Mouse (Mus musculus): ENCODE measurements around the gene Tmc6. TPM values are rescaled to one million over a fixed set of nuclear protein-coding genes. Genes with fewer than 3 reads are reported as not detected.
A peak's percentile ranks its signal among the peaks of the same experiment; 100 is the strongest.

Tmc6 gene
- total and polyA plus RNA-seq, 3 experiments = 16.8 to 28.4 (median 26.8) TPM

DNA sequence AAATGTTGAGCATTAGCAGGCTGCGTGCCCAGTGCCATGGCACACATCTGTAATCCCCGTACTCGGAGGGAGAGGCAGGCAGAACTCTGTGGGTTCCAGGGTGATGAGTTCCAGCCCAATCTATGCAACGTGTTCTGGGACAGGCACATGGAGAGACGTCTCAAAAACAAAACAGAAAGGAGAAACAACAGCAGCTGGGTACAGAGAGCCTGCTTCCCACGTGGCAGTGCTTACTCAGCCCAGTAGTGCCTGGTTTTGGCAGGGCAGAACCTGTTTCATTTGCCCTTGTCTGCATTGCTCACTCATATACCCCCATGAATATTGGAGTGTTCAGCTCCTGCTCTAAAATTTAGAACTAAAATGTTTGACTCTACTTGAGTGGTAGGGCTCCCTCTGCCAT lies 30.5 kb downstream of the Tmc6 start:
- in situ Hi-C loops (cut with MboI; ENCODE audit: low pct_ligation_motif_present, low pct_unique_long_range_greater_than_20kb, low sequenced_read_pairs) = no loop called here
- H3K4me3 ChIP-seq (replicated peaks in 1 of 3; ENCODE audit: low read depth in 2 of 3, low read length in 2 of 3, poor library complexity in 1 of 3) = peak overlapping the region in 2 of 3 experiments; percentile 1 to 9
- dilution Hi-C loops (cut with MboI; ENCODE audit: extremely low pct_ligation_motif_present, extremely low pct_unique_long_range_greater_than_20kb, low sequenced_read_pairs) = no loop called here
- H3K9me3 ChIP-seq (replicated peaks; ENCODE audit: low read length) = peaks cover 3% of the 10 kb centered on the region
- H3K36me3 ChIP-seq (replicated peaks in 1 of 2; ENCODE audit: control insufficient read depth in 1 of 2, insufficient read depth in 1 of 2, low read length in 1 of 2) = peaks cover 73 to 78% of the 10 kb centered on the region in 2 experiments
- H3K27me3 ChIP-seq (replicated peaks) = no peaks in the 10 kb centered on the region
- no peak for TF ChIP-seq ZKSCAN1 (IDR thresholded peaks at IDR 0.05; ENCODE audit: borderline replicate concordance, low read depth, low read length)
- no peak for TF ChIP-seq HCFC1 (IDR thresholded peaks at IDR 0.05; ENCODE audit: low read depth, low read length)
- TF ChIP-seq EP300 (IDR thresholded peaks at IDR 0.05; ENCODE audit: low read length) = peak; percentile 48
- TF ChIP-seq ZC3H11A (IDR thresholded peaks at IDR 0.05; ENCODE audit: low read depth, low read length) = no peak
- no peak for TF ChIP-seq MAZ (IDR thresholded peaks at IDR 0.05; ENCODE audit: low read depth, low read length)
- TF ChIP-seq USF1 (IDR thresholded peaks at IDR 0.05; ENCODE audit: low read depth, low read length) = no peak; the same call in 1 of the 2 replicates
- TF ChIP-seq KAT2A (IDR thresholded peaks at IDR 0.05; ENCODE audit: insufficient replicate concordance, low read length) = no peak
- peak; percentile 71 for TF ChIP-seq IRF4 (IDR thresholded peaks at IDR 0.05; ENCODE audit: low read depth, low read length)
- no peak for TF ChIP-seq RCOR1 (conservative IDR thresholded peaks at IDR 0.05; ENCODE audit: low read depth, low read length)
- TF ChIP-seq UBTF (IDR thresholded peaks at IDR 0.05; ENCODE audit: low read depth, low read length) = 0 out of 2 replicates have a peak, but pooled peaks have one; percentile 46
- TF ChIP-seq NELFE (IDR thresholded peaks at IDR 0.05; ENCODE audit: low read depth, low read length) = no peak
- TF ChIP-seq GABPA (IDR thresholded peaks at IDR 0.05; ENCODE audit: insufficient replicate concordance, low read depth, low read length) = no peak
- peak; percentile 99 for TF ChIP-seq MXI1 (IDR thresholded peaks at IDR 0.05; ENCODE audit: low read depth, low read length)
- peak; percentile 93 for TF ChIP-seq SIN3A (IDR thresholded peaks at IDR 0.05; ENCODE audit: low read length)
- TF ChIP-seq TBP (conservative IDR thresholded peaks at IDR 0.05; ENCODE audit: low read depth, low read length) = no peak
- 0 out of 2 replicates have a peak, but pooled peaks have one; percentile 54 for TF ChIP-seq TCF12 (IDR thresholded peaks at IDR 0.05; ENCODE audit: low read depth, low read length)
- no peak for TF ChIP-seq JUN (IDR thresholded peaks at IDR 0.05; ENCODE audit: insufficient read depth, low read depth, low read length)
- TF ChIP-seq ELF1 (IDR thresholded peaks at IDR 0.05; ENCODE audit: low read depth, low read length) = no peak
- peak; percentile 84 for TF ChIP-seq ETS1 (conservative IDR thresholded peaks at IDR 0.05; ENCODE audit: low read depth, low read length)
- no peak for TF ChIP-seq RAD21 (IDR thresholded peaks at IDR 0.05; ENCODE audit: low read depth, low read length)
- peak; percentile 98 for TF ChIP-seq MYC (IDR thresholded peaks at IDR 0.05; ENCODE audit: low read depth, low read length)
- TF ChIP-seq POLR2AphosphoS2 (IDR thresholded peaks at IDR 0.05; ENCODE audit: low read depth, low read length) = no peak
- no peak for TF ChIP-seq ZMIZ1 (IDR thresholded peaks at IDR 0.05; ENCODE audit: low read depth, low read length)
- peak; percentile 73 for TF ChIP-seq BHLHE40 (IDR thresholded peaks at IDR 0.05; ENCODE audit: low read depth, low read length)
- no peak for TF ChIP-seq E2F4 (IDR thresholded peaks at IDR 0.05; ENCODE audit: insufficient replicate concordance, low read depth, low read length)
- no peak for TF ChIP-seq PAX5 (IDR thresholded peaks at IDR 0.05; ENCODE audit: low read length)
- no peak for TF ChIP-seq ZNF384 (IDR thresholded peaks at IDR 0.05; ENCODE audit: low read depth, low read length)
- no peak for TF ChIP-seq CTCF (conservative IDR thresholded peaks at IDR 0.05 in 1 of 2, IDR thresholded peaks at IDR 0.05 in 1 of 2; ENCODE audit: low read depth in 2 of 2, low read length in 2 of 2)
- TF ChIP-seq CHD2 (IDR thresholded peaks at IDR 0.05; ENCODE audit: low read length) = no peak
- no peak for TF ChIP-seq USF2 (conservative IDR thresholded peaks at IDR 0.05; ENCODE audit: low read depth, low read length)
- no peak for TF ChIP-seq MEF2A (IDR thresholded peaks at IDR 0.05; ENCODE audit: borderline replicate concordance, low read depth, low read length)
- no peak for TF ChIP-seq NRF1 (IDR thresholded peaks at IDR 0.05; ENCODE audit: low read depth, low read length)
- no peak for TF ChIP-seq JUND (conservative IDR thresholded peaks at IDR 0.05; ENCODE audit: low read depth, low read length)
- peak; percentile 98 for TF ChIP-seq MAX (IDR thresholded peaks at IDR 0.05; ENCODE audit: low read length)
- no peak for TF ChIP-seq SMC3 (IDR thresholded peaks at IDR 0.05; ENCODE audit: low read depth, low read length)
- 0 out of 2 replicates have a peak, but pooled peaks have one; percentile 39 for TF ChIP-seq MAFK (IDR thresholded peaks at IDR 0.05; ENCODE audit: insufficient replicate concordance, low read length)
- no peak overlapping the region for H3K9ac ChIP-seq (ENCODE audit: insufficient read depth, low read depth)
- no peak overlapping the region for H3K4me2 ChIP-seq (ENCODE audit: insufficient read depth, low read depth, poor library complexity, severe bottlenecking)
- peak; percentile 74 for DNase-seq (ENCODE audit: extremely low read depth)
- peak overlapping the region; percentile 12; the same call in 1 of the 2 replicates for H3K27ac ChIP-seq (ENCODE audit: insufficient read depth, low read depth)
- H3K79me2 ChIP-seq (replicated peaks; ENCODE audit: control insufficient read depth, extremely low read depth, insufficient read depth, poor library complexity, severe bottlenecking) = no peaks in the 10 kb centered on the region
- peaks cover 3 to 35% of the 10 kb centered on the region in 2 experiments for H3K4me1 ChIP-seq (ENCODE audit: control insufficient read depth in 1 of 2, insufficient read depth in 2 of 2)

Data from CH12.LX (cell line).